17 mouse cellular contexts compared by ENCODE assay signal in the genomic region with DNA sequence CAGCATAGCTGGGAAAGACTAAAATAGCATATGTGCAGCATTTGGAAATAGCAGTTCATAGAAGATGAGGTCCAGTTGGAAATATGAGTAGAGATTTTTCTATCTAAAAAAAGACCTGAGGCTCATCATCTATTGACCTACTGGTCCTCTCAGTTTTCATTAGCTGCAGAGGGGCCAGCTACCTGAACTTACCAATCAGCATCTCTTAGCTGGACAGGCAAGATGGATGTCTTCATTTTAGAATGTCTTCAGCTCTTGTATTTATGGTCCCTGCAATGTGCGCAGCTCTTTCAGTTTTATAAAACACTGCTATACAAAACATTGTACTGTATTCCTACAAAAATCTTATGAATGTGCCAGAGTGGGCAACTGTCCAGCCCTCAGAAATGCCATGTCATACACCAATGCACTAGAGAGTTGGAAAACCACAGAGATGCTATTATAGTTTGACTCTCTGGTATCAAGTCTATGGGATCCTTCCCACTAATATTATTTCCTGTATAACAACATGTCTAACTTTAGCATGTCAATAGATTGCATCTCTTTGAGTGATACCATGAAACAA.
A peak's percentile ranks its signal among the peaks of the same experiment; 100 is the strongest.
DNase-seq lines count a peak whose midpoint lies in the region.
"Had no signal": no experiment of that assay in that cellular context is flagged by ENCODE, and none has a peak within 500 bp of the region (broad histone marks: within the 10 kb centered on the region; RNA-seq: fewer than 3 reads in every experiment).

No protein-coding gene starts in this region.

- no peaks in the 10 kb centered on the region for H3K9me3 ChIP-seq in limb, embryonic 10.5 days (replicated peaks)
- H3K9me3 ChIP-seq: heart, embryonic 12.5 days had no signal

- intact Hi-C loops in heart, postnatal 25 days (cut with DNase I): no loop called here

- peak; percentile 16 for DNase-seq in adrenal gland, postnatal 10 days
- no peak for DNase-seq in adrenal gland, adult 2 months
- peak; percentile 14 for DNase-seq in heart, postnatal 4 days
- DNase-seq in heart, postnatal 25 days (ENCODE audit: low spot score): no peak
- DNase-seq in Muller cell, postnatal 12 days (ENCODE audit: inconsistent ontology term): peak; percentile 85
- DNase-seq in gastrocnemius, postnatal 25 days: peak; percentile 25
- no peak for DNase-seq in B cell, adult 2 months
- DNase-seq in limb, embryonic 10.5 days (ENCODE audit: low spot score): no peak
- DNase-seq: cerebellum, adult 8-10 months; heart, adult 11 months; heart, postnatal 14 days; right cerebral cortex, postnatal 4 days; thymus, postnatal 14 days had no signal

- H3K27me3 ChIP-seq in limb, embryonic 10.5 days (ENCODE audit: low read depth, poor library complexity, severe bottlenecking): no peaks in the 10 kb centered on the region
- H3K27me3 ChIP-seq: CH12.LX; heart, embryonic 12.5 days had no signal

- 97% methylated on average over 1 of the region's 1 CpGs for WGBS in limb, embryonic 10.5 days

- no peaks in the 10 kb centered on the region for H3K36me3 ChIP-seq in limb, embryonic 10.5 days
- H3K36me3 ChIP-seq: heart, embryonic 12.5 days had no signal

- H3K4me3 ChIP-seq in limb, embryonic 10.5 days: no peak overlapping the region
- H3K4me3 ChIP-seq: heart, embryonic 12.5 days had no signal

- H3K4me1 ChIP-seq in limb, embryonic 10.5 days: peaks cover 5% of the 10 kb centered on the region

- no peak overlapping the region for H3K27ac ChIP-seq in limb, embryonic 10.5 days
- H3K27ac ChIP-seq: hindbrain, embryonic 14.5 days; liver, embryonic 14.5 days had no signal

Comparison
In these comparisons a context has a peak if more than half of its experiments do, and no peak if none do; other contexts are left out.
1. DNase-seq: peak in adrenal gland, postnatal 10 days (single experiment), heart, postnatal 4 days (single experiment), Muller cell, postnatal 12 days (single experiment) and gastrocnemius, postnatal 25 days (single experiment); none in adrenal gland, adult 2 months (single experiment), heart, postnatal 25 days (single experiment), B cell, adult 2 months (0 of 2) and limb, embryonic 10.5 days (single experiment).